Mouse (Mus musculus) heart, postnatal 0 days (tissue): ENCODE measurements around the gene Nkd1. TPM values are rescaled to one million over a fixed set of nuclear protein-coding genes. Genes with fewer than 3 reads are reported as not detected.

Experiments used
- ATAC-seq: fragments of 200-750 bp; cut with Nextera tagmentation; 2 replicates; pipeline ENCODE4 v1.8.0; 2017; ENCODE audit warnings: low read depth, moderate number of reproducible peaks, moderate library complexity; ENCODE audit not compliant: insufficient read depth
- DNase-seq: peaks from one replicate; pipeline ENCODE4 v3.0.0-alpha.2; 2016; ENCODE audit warnings: low spot score
- H3K27ac ChIP-seq: fragments of 300-500 bp; sonication (generic); 2 replicates; pipeline ENCODE4 v1.5.1; 2014; ENCODE audit warnings: low read depth, mild to moderate bottlenecking
- H3K27me3 ChIP-seq: fragments of 300-500 bp; sonication (generic); 2 replicates; pipeline ENCODE4 v1.6.1; 2014; ENCODE audit warnings: low read length, mixed read lengths; ENCODE audit not compliant: control insufficient read depth, insufficient read depth
- H3K36me3 ChIP-seq: fragments of 300-500 bp; sonication (generic); replicated peaks from 2 replicates; pipeline ENCODE4 v1.6.1; 2014; ENCODE audit warnings: low read length, mixed read lengths; ENCODE audit not compliant: control insufficient read depth, insufficient read depth
- H3K4me1 ChIP-seq: fragments of 300-500 bp; sonication (generic); 2 replicates; pipeline ENCODE4 v1.6.1; 2014; ENCODE audit warnings: antibody characterized with exemption; ENCODE audit not compliant: control insufficient read depth, insufficient read depth
- H3K4me2 ChIP-seq: fragments of 300-500 bp; sonication (generic); 2 replicates; pipeline ENCODE4 v1.6.1; 2014; ENCODE audit warnings: low read depth, mild to moderate bottlenecking, low read length, moderate library complexity
- H3K4me3 ChIP-seq: fragments of 300-500 bp; sonication (generic); 2 replicates; pipeline ENCODE4 v1.5.1; 2014; ENCODE audit warnings: low read depth, low read length
- H3K9ac ChIP-seq: fragments of 300-500 bp; sonication (generic); replicated peaks from 2 replicates; pipeline ENCODE4 v1.6.1; 2014; ENCODE audit warnings: low read depth, low read length, mixed read lengths
- H3K9me3 ChIP-seq: fragments of 300-500 bp; sonication (generic); replicated peaks from 2 replicates; pipeline ENCODE4 v1.6.1; 2016; ENCODE audit warnings: low read length; ENCODE audit not compliant: control insufficient read depth
- CTCF ChIP-seq: IDR thresholded peaks from 2 replicates; pipeline ENCODE4 v1.5.1; 2016; ENCODE audit warnings: antibody characterized with exemption, control low read depth, low read depth
- EP300 ChIP-seq: IDR thresholded peaks from 2 replicates; pipeline ENCODE4 v1.6.1; 2016; ENCODE audit warnings: antibody characterized with exemption, low read depth
- WGBS: fragments of 180-500 bp; shearing (Covaris S2); extraction: QIAGEN DNeasy Blood & Tissue Kit; methylation state at CpG from one replicate; pipeline ENCODE4 v1.1.7; 2014; 5-methylcytosine and 5-hydroxymethylcytosine counted together
- polyA plus RNA-seq: library from polyadenylated mRNA; unstranded; fragments of >200 nt; fragmentation: Nextera tagmentation; extraction: Ambion mirVana; gene quantifications from 2 replicates; pipeline ENCODE4 v1.2.1, GENCODE M21; 2015
- total RNA-seq: library from RNA; depleted of rRNA; stranded (reverse); fragments of >200 nt; gene quantifications from 2 replicates; pipeline ENCODE4 v1.2.3, GENCODE M21; 2014; ENCODE audit warnings: low replicate concordance

The Nkd1 gene
- total and polyA plus RNA-seq, 2 experiments from 2014 or later, result 5.5 to 6.8 TPM

- Histone ChIP-seq H3K27ac (no peak overlapping the region), H3K4me3 (no peak overlapping the region), H3K9ac (no peak overlapping the region), H3K36me3 (no peaks in the 10 kb centered on the region), H3K4me2 (no peak overlapping the region), H3K9me3 (no peaks in the 10 kb centered on the region), H3K4me1 (0 out of 2 replicates have a peak, but pooled peaks cover 7% of the 10 kb centered on the region), H3K27me3 (peaks cover 19% of the 10 kb centered on the region)
- WGBS, result 82% methylated on average over 5 of the region's 5 CpGs
- DNase-seq, result no peak
- TF ChIP-seq CTCF (no peak), EP300 (no peak)
- ATAC-seq, result no peak
These were observed 5.1 kb downstream of the Nkd1 start for GRCm38 (mm10) chr8:88526296-88526695.

- no peaks in the 10 kb centered on the region for H3K36me3 ChIP-seq
- TF ChIP-seq CTCF, result no peak
These were observed 7.0 kb downstream of the Nkd1 start for GRCm38 (mm10) chr8:88528186-88528585.

GRCm38 (mm10) chr8:88529798-88530197 lies 8.6 kb downstream of the Nkd1 start:
- H3K4me3 ChIP-seq, result no peak overlapping the region
- 80% methylated on average over 4 of the region's 4 CpGs for WGBS
- H3K36me3 ChIP-seq, result no peaks in the 10 kb centered on the region
- H3K4me1 ChIP-seq, result no peaks in the 10 kb centered on the region
- H3K9me3 ChIP-seq, result no peaks in the 10 kb centered on the region
- peak; percentile 25; the same call in 1 of the 2 replicates for TF ChIP-seq CTCF
- TF ChIP-seq EP300, result no peak
- H3K9ac ChIP-seq, result no peak overlapping the region
- H3K27me3 ChIP-seq, result no peaks in the 10 kb centered on the region
- no peak overlapping the region for H3K4me2 ChIP-seq
- DNase-seq (no peak), ATAC-seq (no peak)
- H3K27ac ChIP-seq, result no peak overlapping the region

More at GRCm38 (mm10) chr8:88528186-88528585, 7.0 kb downstream of the Nkd1 start:
- DNase-seq (no peak), ATAC-seq (no peak)
- Histone ChIP-seq H3K4me3 (no peak overlapping the region), H3K4me2 (no peak overlapping the region), H3K27ac (no peak overlapping the region), H3K27me3 (peaks cover under 1% of the 10 kb centered on the region; the same call in 1 of the 2 replicates), H3K4me1 (no peaks in the 10 kb centered on the region), H3K9me3 (no peaks in the 10 kb centered on the region), H3K9ac (no peak overlapping the region)
- 85% methylated on average over 9 of the region's 9 CpGs for WGBS

- TF ChIP-seq CTCF, result no peak
- TF ChIP-seq EP300, result no peak
- Histone ChIP-seq H3K4me1 (no peaks in the 10 kb centered on the region; the same call in 1 of the 2 replicates), H3K9me3 (no peaks in the 10 kb centered on the region), H3K9ac (no peak overlapping the region), H3K27ac (no peak overlapping the region), H3K27me3 (no peaks in the 10 kb centered on the region), H3K4me3 (no peak overlapping the region), H3K4me2 (no peak overlapping the region), H3K36me3 (no peaks in the 10 kb centered on the region)
- ATAC-seq (no peak), DNase-seq (no peak)
- WGBS, result 76% methylated on average over 2 of the region's 2 CpGs
These were observed 15.9 kb downstream of the Nkd1 start for GRCm38 (mm10) chr8:88537081-88537480.

GRCm38 (mm10) chr8:88537998-88538975 lies 17.1 kb downstream of the Nkd1 start:
- Histone ChIP-seq H3K27ac (peak overlapping the region; percentile 37; the same call in 1 of the 2 replicates), H3K4me2 (no peak overlapping the region), H3K4me1 (no peaks in the 10 kb centered on the region; the same call in 1 of the 2 replicates), H3K4me3 (no peak overlapping the region), H3K9ac (no peak overlapping the region), H3K27me3 (no peaks in the 10 kb centered on the region), H3K36me3 (no peaks in the 10 kb centered on the region), H3K9me3 (no peaks in the 10 kb centered on the region)
- WGBS, result 47% methylated on average over 19 of the region's 19 CpGs
- ATAC-seq (peak; percentile 25; the same call in 1 of the 2 replicates), DNase-seq (peak; percentile 23)
- TF ChIP-seq EP300, result no peak
- no peak for TF ChIP-seq CTCF
